Mouse (Mus musculus): ENCODE results near the gene Jpt1.
"Not testable (repeated sequence)": the region's sequence is repeated elsewhere in the genome, so short reads cannot be mapped to it uniquely, and the experiment has no call there.

Gene Jpt1

GRCm38 (mm10) chr11:115475025-115475757, 39.0 kb downstream of the Jpt1 start, which contains the start of gene Armc7:
Gene Armc7, plus strand, starts transcription at chr11:115475667.
- peak; percentile 92 for DNase-seq (ENCODE audit: low spot score)

GRCm38 (mm10) chr11:115473626-115474275, 40.4 kb downstream of the Jpt1 start:
- peak; percentile 84 for DNase-seq (ENCODE audit: low spot score)

GRCm38 (mm10) chr11:115472183-115472582, 42.0 kb downstream of the Jpt1 start:
- DNase-seq (ENCODE audit: low spot score) = peak; percentile 66

- no peak for DNase-seq (ENCODE audit: low spot score)
Measured at GRCm38 (mm10) chr11:115467217-115467618, 47.0 kb downstream of the Jpt1 start.

- DNase-seq (ENCODE audit: low spot score) = no peak
Measured at GRCm38 (mm10) chr11:115464851-115465250, 49.3 kb downstream of the Jpt1 start.

GRCm38 (mm10) chr11:115463397-115463796, 50.8 kb downstream of the Jpt1 start:
- DNase-seq (ENCODE audit: low spot score) = no peak

- no peak for DNase-seq (ENCODE audit: low spot score)
Measured at GRCm38 (mm10) chr11:115462243-115462891, 51.8 kb downstream of the Jpt1 start, which contains the start of gene Slc16a5. Gene Slc16a5, plus strand, starts transcription at chr11:115462474.

- no peak for DNase-seq (ENCODE audit: low spot score)
Measured at GRCm38 (mm10) chr11:115461846-115462242, 52.3 kb downstream of the Jpt1 start.

- DNase-seq (ENCODE audit: low spot score) = no peak
Measured at GRCm38 (mm10) chr11:115460976-115461375, 53.2 kb downstream of the Jpt1 start.

GRCm38 (mm10) chr11:115457405-115457804, 56.8 kb downstream of the Jpt1 start:
- no peak for DNase-seq (ENCODE audit: low spot score)

- no peak for DNase-seq (ENCODE audit: low spot score)
Measured at GRCm38 (mm10) chr11:115456182-115456581, 58.0 kb downstream of the Jpt1 start.

GRCm38 (mm10) chr11:115455619-115456018, 58.6 kb downstream of the Jpt1 start:
- DNase-seq (ENCODE audit: low spot score) = no peak

GRCm38 (mm10) chr11:115454822-115455221, 59.4 kb downstream of the Jpt1 start:
- DNase-seq (ENCODE audit: low spot score) = not testable (repeated sequence)

GRCm38 (mm10) chr11:115453306-115453705, 60.9 kb downstream of the Jpt1 start:
- no peak for DNase-seq (ENCODE audit: low spot score)

- no peak for DNase-seq (ENCODE audit: low spot score)
Measured at GRCm38 (mm10) chr11:115452281-115452860, 61.8 kb downstream of the Jpt1 start.

- DNase-seq (ENCODE audit: low spot score) = no peak
Measured at GRCm38 (mm10) chr11:115451781-115452241, 62.4 kb downstream of the Jpt1 start.

- no peak for DNase-seq (ENCODE audit: low spot score)
Measured at GRCm38 (mm10) chr11:115450176-115450575, 64.0 kb downstream of the Jpt1 start.

- no peak for DNase-seq (ENCODE audit: low spot score)
Measured at GRCm38 (mm10) chr11:115448998-115449397, 65.2 kb downstream of the Jpt1 start.

- no peak for DNase-seq (ENCODE audit: low spot score)
Measured at GRCm38 (mm10) chr11:115448075-115448474, 66.1 kb downstream of the Jpt1 start.

Data from testis, postnatal 14 days (tissue).